Mouse (Mus musculus): ENCODE data around the gene Tecta.

Tecta gene

DNA sequence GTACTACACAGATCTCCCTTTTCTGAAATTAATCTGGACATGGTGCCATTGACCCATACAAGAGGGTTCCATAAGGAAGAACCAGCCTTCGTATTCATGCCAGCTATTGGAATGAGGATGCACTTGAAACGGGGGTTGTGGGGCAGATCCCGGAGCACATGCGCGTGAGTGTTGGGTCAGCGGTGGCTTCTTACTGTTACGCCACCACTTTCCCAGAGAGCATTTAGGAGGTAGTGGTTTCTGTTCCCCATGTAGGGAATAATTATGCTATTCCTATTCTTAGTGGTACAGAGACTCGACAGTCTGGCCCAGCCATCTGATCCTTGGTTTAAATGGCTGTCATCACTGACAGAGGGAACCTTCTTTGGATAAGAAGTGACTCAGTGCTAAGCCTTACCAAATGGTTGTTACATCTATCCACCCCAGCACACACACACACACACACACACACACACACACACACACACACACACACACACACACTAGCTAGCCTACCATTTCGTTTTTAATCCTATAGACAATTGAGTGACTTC lies 81.2 kb downstream of the Tecta start:
- DNase-seq (ENCODE audit: low spot score), result no peak

DNA sequence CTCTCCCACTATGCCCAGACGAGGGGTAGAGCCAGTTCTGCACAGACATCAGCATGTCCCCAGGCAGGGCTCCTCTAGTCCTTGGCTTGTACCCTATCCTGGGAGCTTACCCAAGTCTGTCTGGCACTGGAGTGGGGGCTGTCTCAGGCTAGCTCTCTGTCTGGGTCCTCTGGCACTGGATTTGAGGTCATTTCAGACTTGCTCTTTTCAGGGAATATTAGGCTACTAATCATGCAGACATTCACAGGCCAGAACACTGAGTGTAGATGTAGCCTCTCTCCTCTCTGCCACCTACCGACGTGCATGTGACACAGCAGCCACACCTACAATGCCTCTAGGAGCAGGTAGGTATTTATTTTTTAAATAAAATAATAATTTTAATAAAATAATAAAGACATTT lies 82.4 kb downstream of the Tecta start:
- no peak for DNase-seq (ENCODE audit: low spot score)

DNA sequence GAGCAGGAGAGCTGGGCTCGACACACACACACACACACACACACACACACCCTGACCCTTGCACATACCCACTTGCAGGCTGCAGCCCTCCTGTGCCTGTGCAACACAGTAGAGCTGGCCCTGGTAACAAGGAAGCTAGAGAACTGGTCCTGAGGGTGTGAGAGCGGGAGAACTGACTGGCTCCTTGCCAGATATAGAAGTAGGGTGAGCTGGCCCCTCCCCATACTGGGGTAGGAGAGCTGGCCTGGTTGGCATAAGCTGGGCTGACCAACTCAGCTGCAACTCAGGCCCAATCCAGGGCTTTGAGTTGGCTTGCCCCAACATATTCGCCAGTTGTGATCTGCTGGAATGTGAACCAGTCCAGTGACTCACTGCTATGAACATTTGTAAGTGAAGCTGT lies 83.9 kb downstream of the Tecta start:
- DNase-seq (ENCODE audit: low spot score), result peak; percentile 39

DNA sequence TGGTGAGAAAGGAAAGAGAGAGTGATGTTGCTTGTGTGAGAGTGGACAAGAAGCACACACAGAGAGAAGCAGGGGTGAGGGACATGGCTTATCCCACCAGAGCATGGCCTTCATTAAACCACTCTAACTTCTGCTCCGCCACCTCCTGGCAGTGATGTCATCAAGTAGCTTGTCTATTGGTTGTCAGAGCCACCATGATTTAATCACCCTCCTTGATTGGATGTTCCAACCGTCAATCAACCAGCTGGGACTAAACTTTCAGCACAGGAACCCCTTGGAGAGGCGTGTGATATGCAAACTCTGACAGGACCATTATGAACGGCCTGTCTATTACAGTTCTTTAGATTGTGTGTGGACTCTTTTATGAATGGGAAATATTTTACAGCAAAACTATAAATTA lies 84.8 kb downstream of the Tecta start:
- no peak for DNase-seq (ENCODE audit: low spot score)

DNA sequence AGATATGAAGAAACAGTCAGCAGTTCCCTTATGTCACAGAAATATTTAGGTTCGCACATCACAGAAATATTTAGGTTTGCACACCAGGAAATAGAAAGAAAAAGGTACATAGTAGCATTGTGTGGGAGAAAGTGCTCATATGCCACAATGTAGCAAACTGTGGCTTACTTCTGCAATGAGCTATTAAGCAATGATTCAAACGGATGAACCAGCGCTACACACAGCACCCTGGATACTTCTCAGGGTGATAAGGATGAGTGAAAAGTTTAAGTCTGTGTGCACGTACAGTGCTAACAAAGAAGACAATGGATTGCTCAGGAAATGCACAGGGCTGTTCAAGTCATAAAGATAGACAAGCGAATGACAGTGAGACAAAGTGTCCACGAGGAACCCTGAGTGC lies 85.3 kb downstream of the Tecta start:
- no peak for DNase-seq (ENCODE audit: low spot score)

DNA sequence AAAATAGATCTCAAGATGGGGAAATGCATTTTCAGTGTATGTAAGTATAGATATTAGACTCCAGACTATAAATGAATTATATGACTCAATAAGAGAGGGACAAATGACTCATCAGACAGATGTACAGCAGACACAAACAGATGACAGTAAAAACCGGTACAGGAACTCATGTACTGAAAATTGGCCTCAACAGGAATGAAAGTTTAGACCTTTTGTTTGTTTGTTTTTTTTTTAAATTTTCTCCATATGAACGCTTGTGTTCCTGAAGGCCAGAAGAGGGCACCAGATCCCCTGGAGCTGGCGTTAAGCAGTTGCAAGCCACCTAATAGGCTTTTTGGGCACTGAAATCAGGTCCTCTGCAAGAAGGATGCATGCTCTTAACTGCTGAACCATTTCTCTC lies 85.9 kb downstream of the Tecta start:
- no peak for DNase-seq (ENCODE audit: low spot score)

DNA sequence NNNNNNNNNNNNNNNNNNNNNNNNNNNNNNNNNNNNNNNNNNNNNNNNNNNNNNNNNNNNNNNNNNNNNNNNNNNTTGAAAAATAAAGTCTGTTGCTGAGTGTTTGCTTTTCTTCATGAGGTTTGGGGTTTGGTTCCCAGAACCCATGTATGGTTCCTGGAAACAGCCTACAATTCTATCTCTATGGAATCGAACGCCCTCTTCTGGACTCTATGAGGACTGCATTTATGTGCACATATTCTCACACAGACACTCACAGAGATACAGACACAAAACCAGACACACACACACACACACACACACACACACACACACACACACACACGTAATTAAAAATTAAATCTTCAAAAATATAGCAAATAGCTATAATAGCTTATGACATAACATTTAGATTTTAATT lies 88.4 kb downstream of the Tecta start:
- DNase-seq (ENCODE audit: low spot score), result no peak

DNA sequence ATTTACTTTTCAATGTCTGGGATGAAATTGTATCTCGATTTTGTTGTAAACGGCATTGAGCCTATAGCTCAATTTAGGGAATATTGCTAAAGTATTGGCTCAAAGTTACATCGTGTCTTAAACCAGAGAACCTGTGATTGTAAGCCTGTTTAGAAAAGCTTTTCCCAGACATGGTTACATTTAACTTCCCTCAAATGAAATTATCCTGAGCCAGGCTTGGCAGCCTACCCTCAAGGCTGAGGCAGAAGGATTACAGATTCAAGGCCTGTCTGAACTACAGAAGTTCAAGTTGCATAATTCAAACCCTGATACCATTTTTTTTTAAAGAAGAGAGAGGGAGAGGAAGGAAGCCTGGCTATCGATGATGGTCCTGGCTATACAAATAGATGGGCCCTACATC lies 95.8 kb downstream of the Tecta start:
- no peak for DNase-seq (ENCODE audit: low spot score)

DNA sequence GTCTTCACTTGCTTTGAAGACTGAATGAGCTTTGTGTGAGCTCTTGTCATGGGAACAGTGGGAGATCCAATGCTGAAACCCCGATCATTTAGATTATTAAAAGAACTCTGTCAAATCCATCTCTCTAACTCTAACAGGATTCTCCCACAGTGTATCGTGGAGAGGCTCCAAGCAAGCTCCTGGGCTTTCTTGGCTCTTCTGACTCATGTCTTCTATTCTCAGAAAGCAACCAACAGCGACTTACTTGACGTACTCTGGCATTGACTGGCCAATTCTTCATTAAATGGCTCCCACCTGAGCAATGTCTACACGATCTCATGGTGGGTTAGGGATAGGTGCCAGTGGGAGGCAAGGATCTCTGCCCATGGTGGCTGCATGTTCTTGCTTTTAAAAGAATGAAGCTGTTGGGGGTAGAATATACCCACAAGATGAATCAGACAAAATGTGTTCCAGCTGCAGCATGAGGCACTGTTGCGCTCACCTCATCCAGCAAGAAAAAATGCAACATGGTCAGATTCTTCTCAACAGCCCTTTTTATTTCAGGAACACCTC lies 98.6 kb downstream of the Tecta start:
- no peak for DNase-seq (ENCODE audit: low spot score)

DNA sequence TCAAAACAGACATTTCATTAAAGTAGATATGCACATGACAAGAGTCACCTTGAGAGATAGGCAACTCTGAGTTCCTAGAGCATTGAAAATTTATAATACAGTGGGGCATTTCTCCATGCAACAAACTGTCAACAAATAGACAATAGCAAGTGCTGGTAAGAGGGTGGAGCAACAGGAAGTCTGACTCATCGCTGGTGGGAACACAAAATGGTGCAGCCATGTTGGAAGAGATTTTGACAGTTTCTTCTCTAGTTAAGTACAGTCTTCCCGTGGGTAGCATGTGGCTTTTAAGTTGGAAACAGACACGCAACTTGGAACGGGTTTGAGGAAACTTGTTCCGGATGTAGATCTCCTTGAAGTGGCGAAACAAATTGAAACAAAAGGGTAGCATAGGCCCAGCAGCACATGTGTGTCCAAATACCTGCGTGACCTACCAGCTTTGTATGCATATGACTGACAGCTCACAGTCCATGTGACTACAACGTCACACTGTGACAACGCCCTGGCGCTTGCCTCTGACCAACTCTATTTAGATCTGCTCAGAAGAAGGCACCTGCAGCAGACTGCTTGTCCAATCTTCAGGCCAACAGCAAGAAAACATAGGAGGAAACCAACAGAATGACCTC lies 103.3 kb downstream of the Tecta start:
- no peak for DNase-seq (ENCODE audit: low spot score)

DNA sequence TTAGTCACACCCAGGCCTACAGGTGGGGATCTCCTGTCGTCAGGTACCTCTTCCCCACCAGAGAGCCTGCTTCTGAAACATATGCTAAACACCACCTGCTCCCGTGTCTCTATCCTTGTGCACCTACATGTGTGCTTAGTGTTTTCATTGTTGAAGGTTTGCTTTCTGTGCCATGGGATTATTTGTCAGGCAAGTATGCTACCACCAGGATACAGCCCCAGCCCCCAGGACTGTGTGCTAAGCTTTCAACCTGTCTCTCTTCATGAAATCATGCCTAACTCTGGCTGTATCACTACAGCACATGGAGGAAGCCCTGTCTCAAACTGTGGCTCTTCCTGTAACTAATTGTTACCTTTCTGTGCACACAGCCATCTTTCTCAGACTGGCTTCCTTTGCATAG lies 105.6 kb downstream of the Tecta start:
- DNase-seq (ENCODE audit: low spot score), result no peak

DNA sequence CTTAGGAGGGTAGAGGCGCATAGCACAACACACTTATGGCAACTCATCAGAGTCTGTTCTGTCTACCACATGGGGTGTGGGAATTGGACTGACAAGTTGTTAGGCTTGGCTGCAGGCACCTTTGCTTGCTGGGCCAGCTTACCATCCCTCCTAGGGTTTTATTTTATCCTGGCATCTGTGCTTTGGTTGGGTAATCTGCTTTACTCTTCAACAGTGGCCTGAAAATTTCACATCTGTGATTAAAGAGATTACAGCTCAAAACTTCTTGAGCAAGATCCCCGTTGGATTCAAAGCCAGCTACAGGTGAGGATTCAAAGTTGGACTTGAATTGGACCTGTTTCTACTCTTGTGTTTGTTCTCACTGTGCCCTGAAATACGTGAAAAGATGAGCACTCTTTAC lies 106.1 kb downstream of the Tecta start:
- no peak for DNase-seq (ENCODE audit: low spot score)

DNA sequence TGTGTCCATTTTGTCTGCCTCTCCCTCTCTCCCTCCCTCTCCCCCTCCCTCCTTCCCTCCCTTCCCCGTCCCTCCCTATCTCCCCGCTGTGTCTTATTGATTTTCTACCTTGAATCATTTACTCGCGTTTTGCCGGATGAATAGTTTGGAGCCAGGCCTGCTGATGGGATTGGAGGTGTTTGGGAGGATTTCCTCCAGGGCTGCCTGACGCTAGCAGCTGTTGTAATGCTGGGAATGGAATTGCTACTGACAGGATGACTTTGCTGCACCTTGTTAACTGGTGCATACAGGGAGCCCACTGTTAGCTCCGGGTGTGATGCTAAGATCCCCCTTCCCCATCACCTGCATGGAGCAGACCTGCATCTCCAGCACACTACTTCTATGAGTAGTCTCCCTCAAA lies 106.7 kb downstream of the Tecta start:
- no peak for DNase-seq (ENCODE audit: low spot score)

DNA sequence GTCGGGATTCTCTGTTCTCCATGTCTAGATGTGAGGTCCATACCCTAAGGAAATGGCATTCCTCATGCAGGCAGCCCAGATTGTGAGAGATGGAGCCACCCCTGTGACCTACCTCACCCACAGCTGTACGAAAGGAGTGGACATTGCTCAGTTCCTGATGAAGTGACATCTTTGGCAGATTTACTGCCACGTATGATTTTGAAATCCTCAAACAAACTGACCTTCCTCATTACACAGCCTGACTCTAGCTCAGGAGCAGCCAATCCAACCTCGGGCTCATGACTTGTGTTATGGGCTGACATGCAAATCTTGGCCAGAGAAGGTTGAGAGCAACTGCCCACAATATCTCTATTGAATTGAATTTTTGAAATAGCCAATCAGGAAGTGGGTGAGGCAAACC lies 120.1 kb downstream of the Tecta start:
- no peak for DNase-seq (ENCODE audit: low spot score)
